Mouse (Mus musculus) right cerebral cortex, adult 2 months (tissue): ENCODE measurements at regions not wholly inside any gene's neighbourhood (a gene's known extent, or its start where the extent isn't known, plus 50 kb on each side); places are given as distances from the start of the nearest gene placed in this dataset.
"Not testable (repeated sequence)": the region's sequence is repeated elsewhere in the genome, so short reads cannot be mapped to it uniquely, and the experiment has no call there.

ENCODE experiments used
- DNase-seq, 2 experiments: peaks; one replicate each; pipeline ENCODE4 v3.0.0; 2021 to 2022; ENCODE audit warnings: low spot score in 2 of 2

- no peak for DNase-seq
Observed at GRCm38 (mm10) chr5:4355609-4356224, 163.6 kb downstream of the Mterf1b start.

- not testable (repeated sequence) for DNase-seq
Observed at GRCm38 (mm10) chr5:4356555-4357273, 164.5 kb downstream of the Mterf1b start.

GRCm38 (mm10) chr5:4361547-4361946 lies 169.4 kb downstream of the Mterf1b start:
- DNase-seq, result not testable (repeated sequence)

GRCm38 (mm10) chr5:4384719-4385118 lies 192.6 kb downstream of the Mterf1b start:
- not testable (repeated sequence) for DNase-seq

- DNase-seq, result no peak
Observed at GRCm38 (mm10) chr5:4391083-4391482, 198.9 kb downstream of the Mterf1b start.

GRCm38 (mm10) chr5:4394353-4395052 lies 202.3 kb downstream of the Mterf1b start:
- DNase-seq, result not testable (repeated sequence)

- no peak for DNase-seq
Observed at GRCm38 (mm10) chr5:4398087-4398486, 205.9 kb downstream of the Mterf1b start.

- DNase-seq, result no peak
Observed at GRCm38 (mm10) chr5:4417761-4418160, 225.6 kb downstream of the Mterf1b start.
